Mouse (Mus musculus) c-Kit-positive CD71-positive TER-119-positive erythroid progenitor cells, embryonic 14.5 days (primary cell): ENCODE data around the gene Ttc7.

Experiments
- DNase-seq: peaks from one replicate; pipeline ENCODE4 v3.0.0-alpha.2; 2013; ENCODE audit warnings: low spot score

The Ttc7 gene

GRCm38 (mm10) chr17:87337683-87338082 is 55.0 kb downstream of the Ttc7 start:
- no peak for DNase-seq

- DNase-seq: no peak
Measured at GRCm38 (mm10) chr17:87339122-87339521, 56.4 kb downstream of the Ttc7 start.

GRCm38 (mm10) chr17:87343060-87343703 is 60.5 kb downstream of the Ttc7 start:
- DNase-seq: no peak

- no peak for DNase-seq
Measured at GRCm38 (mm10) chr17:87344441-87345251, 62.0 kb downstream of the Ttc7 start.

DNA sequence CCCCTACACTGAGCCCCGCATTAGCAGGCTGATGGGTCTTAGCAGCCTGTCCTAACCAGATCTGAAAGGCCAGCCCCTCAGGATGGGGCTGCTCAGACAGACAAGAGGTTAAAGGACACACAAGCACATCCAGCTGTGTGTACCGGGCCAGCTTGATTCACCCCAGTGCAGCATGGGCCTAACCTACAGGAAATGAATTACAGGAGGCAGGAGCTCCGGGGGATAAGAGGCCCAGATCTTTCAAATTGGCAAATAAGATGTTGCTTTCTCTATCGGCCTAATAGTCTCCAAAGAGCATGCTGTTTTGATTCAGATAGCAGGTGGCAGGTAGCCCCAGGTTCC is 62.5 kb downstream of the Ttc7 start:
- no peak for DNase-seq

GRCm38 (mm10) chr17:87348353-87348752 is 65.7 kb downstream of the Ttc7 start:
- no peak for DNase-seq

DNA sequence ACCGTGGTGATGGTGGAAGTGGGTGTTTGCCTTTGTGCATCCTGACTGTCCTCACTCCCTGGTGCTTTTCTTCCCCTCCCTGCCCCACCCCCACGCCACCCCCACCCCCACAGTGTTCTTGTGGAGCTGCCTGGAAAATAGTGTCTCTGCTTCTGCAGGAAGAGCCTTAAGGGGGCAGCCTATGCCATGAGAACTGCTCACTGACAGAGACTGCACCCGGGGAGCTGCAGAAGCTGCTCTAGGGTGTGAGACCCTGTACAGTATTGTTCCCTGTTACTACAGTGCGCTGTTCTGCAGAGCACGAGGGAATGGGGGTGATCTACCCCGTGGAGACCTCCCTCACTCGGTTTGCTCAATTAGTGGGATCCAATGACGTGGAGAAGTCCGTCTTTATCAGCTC is 66.4 kb downstream of the Ttc7 start:
- DNase-seq: no peak

DNA sequence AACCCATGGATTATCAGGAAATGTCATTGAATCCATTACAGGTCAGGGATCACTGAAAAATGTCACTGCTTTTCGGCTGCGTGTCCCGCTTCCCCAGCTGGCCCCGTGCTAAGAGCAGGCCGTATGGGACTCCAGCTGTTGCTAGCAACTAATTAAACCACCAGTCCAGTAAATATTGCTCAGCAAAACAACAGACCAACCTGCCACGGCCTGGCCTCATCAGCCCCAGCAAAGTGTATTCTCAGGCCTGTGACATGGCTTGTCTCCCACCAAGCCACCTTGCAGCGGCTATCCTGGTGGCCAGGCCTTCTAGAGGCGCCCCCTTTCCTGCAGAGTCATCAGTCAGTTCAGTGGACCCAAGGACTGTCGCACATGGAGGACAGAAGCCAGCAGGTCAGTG is 66.9 kb downstream of the Ttc7 start:
- no peak for DNase-seq

DNA sequence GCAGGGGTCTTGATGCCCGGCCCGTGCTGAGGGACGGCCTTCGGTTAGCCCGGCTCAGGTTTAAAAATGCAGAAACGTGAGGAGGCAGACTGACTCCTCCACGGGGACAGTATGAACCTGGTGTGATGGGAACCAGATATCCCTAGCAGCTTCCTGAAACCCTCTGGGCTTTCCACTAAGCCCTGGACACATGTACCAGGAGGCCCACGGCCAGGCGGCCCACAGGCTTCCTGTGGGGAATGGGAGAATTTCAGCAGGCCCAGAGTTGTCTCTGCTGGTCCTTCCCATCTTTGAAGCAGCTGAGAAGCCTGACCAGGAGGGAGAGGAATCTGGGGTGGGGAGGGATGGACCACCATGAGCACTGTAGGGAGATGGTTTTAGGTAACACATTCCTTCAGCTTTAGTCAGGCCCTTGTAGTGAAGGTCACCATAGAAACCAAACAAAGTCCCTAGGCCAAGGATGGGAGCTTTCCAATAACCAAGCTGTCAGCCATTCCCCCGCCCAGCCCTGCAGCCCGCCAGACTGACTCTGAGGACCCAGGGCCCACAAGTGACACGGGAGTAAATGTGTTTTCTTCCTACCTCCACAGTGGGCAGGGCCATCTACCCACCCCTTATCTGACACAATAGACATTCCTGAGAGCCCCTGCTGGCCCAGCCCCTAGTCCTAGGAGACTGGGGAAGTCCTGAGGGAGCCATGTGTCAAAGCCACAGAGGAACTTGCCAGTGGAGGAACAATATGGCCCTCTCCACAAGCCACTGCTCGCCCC is 68.0 kb downstream of the Ttc7 start:
- no peak for DNase-seq

- DNase-seq: no peak
Measured at GRCm38 (mm10) chr17:87351241-87352105, 68.8 kb downstream of the Ttc7 start.

DNA sequence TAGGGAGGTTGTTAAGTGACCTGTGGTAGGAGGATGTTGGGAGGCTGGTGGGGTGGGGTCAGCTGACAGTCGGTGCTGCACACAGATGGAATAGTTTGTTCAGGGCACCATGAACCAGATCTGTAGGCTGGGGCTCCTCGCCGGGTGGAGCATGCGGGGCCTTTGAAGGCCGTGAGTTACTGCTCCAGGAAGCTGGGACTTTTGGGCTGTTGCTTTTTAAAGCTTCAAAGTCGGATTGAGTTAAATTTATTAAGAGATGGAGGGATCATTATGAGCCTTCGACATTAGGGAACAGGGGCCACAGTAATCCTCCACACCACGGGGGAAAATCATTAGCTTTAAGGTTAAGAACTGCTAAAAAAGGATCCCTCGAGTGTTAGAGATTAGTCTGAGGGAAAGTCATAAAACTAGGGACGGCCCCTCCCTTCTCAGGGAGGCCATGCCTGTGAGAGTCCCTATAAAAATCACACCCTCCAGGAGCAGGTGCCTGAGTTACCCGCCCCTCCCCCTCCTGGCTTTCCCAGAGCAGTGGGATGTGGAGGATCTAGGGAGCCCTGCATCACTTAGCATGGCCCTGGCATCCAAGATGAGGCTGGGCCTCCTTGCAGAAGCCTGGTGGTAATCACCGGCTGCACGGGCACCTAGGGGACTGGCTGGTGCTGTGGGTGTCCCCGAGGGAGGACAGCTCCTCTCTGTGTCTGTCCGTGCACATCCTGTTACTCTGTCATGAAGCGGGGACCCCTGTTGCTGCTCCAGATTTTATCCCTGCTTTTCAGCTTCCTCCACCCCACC is 69.6 kb downstream of the Ttc7 start:
- DNase-seq: no peak

DNA sequence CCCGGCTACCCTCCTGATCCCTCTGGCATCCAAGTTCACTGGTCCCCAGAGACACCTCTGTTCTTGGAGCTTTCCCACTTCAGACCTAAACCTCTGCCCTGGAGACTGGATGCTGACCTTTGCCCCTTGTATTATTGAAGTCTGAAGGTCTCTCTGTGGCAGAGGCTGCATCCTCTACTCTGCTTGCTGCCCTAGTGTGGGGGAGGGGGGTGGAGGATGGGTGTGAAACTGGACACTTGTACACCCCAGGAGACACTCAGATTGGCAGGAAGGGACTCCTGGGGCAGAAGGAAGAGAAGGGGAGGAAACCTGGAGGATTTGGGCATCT is 70.2 kb downstream of the Ttc7 start:
- DNase-seq: no peak

DNA sequence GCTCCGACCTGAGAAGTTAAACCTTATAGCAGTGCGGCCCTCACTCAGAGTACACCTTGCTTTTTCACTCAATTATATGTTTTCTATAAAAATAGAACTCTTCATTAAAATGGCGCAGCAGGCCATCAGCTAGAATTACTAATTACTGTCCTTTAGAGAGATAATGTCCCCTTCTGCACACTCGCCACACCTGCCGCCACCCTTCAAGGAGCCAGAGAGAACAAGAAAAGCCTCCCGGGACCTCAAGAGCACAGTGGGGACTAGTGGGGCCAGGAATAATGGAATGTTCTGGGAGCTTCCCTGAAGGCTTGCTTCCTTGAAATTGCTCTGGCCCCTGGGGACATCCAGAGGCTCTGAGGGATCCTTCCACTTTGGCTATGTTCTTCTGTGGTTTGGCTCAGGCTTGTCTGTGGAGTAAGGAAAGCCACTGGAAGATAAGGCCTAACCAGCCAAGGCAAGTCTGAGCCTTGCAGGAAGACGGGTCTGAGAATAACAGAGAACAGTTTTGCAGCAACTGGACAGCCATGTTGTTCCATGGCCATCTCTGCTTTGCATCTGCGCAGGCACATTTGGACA is 71.1 kb downstream of the Ttc7 start:
- DNase-seq: no peak

GRCm38 (mm10) chr17:87355456-87355855 is 72.8 kb downstream of the Ttc7 start:
- no peak for DNase-seq

GRCm38 (mm10) chr17:87356261-87356660 is 73.6 kb downstream of the Ttc7 start:
- no peak for DNase-seq

GRCm38 (mm10) chr17:87357506-87357905 is 74.8 kb downstream of the Ttc7 start:
- DNase-seq: no peak

- no peak for DNase-seq
Measured at GRCm38 (mm10) chr17:87361132-87361531, 78.4 kb downstream of the Ttc7 start.

DNA sequence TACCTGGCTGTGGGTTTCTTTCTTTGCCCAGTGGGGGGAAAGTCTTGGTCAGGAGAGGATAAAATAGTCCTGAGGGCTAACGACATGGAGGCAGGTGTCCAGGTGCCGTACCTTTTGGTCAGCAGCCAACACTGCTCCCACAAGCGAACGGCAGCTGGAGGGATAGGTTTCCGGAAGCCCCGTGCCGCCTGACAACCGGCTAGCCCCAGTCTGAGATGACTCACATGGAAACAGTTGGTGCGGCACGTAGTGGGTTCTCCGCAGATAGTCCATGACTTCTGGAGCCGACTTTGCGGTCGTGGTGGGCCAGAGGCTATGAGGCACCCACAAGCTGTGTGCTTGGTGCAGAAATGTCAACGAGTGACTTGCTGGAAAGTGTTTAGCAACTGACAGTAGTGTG is 81.4 kb downstream of the Ttc7 start:
- DNase-seq: no peak

GRCm38 (mm10) chr17:87365268-87365667 is 82.6 kb downstream of the Ttc7 start:
- peak; percentile 36 for DNase-seq

- DNase-seq: no peak
Measured at GRCm38 (mm10) chr17:87366520-87366919, 83.8 kb downstream of the Ttc7 start.

DNA sequence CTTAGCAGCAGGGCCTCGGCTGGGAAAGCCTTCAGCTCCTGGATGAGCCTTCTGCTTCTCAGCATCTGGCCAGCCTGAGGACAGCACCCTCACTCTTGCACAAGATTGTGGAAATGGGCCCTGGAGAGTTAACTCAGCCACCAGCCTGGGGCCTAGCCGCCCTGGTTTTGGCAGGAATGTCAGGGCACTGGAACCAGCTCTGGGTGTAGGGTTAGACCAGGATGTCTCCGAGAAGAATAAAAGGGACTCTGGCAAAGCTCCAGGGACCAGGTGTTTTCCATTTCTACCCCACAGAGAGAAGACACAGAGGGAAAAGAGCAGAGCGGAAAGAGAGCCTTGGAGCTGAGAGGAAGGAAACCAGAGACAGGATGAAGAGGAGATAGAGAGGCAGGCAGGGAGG is 84.5 kb downstream of the Ttc7 start:
- no peak for DNase-seq
